Mouse (Mus musculus) CH12.LX (cell line): ENCODE measurements around the gene Sh3bp5. TPM values are rescaled to one million over a fixed set of nuclear protein-coding genes. Genes with fewer than 3 reads are reported as not detected.

Source experiments
- DNase-seq: peaks from one replicate; pipeline ENCODE4 v3.0.0-alpha.2; 2013; ENCODE audit errors: extremely low read depth
- H3K27ac ChIP-seq: 2 replicates; pipeline ENCODE4 v1.5.1; 2012; ENCODE audit warnings: low read depth, mild to moderate bottlenecking, control low read depth, moderate library complexity; ENCODE audit not compliant: insufficient read depth
- H3K27me3 ChIP-seq: replicated peaks from 2 replicates; pipeline ENCODE3; 2012; ENCODE audit warnings: inconsistent platforms
- H3K36me3 ChIP-seq, 2 experiments: replicated peaks in 1 of 2; 2 replicates each; pipeline versions ENCODE3 to v1.6.1; 2012; ENCODE audit warnings: inconsistent platforms in 1 of 2, low read length in 1 of 2, mild to moderate bottlenecking in 1 of 2, mixed read lengths in 1 of 2, moderate library complexity in 1 of 2; ENCODE audit not compliant: control insufficient read depth in 1 of 2, insufficient read depth in 1 of 2
- H3K4me1 ChIP-seq, 2 experiments: 2 replicates each; pipeline ENCODE4 v1.6.1; 2012; ENCODE audit warnings: inconsistent platforms in 1 of 2, moderate library complexity in 1 of 2; ENCODE audit not compliant: insufficient read depth in 2 of 2, control insufficient read depth in 1 of 2
- H3K4me2 ChIP-seq: 2 replicates; pipeline ENCODE4 v1.6.1; 2012; ENCODE audit warnings: low read depth, mild to moderate bottlenecking, control low read depth; ENCODE audit not compliant: poor library complexity, insufficient read depth, severe bottlenecking
- H3K4me3 ChIP-seq, 3 experiments: fragments of 150-350 bp in 1 of 3; sonication (generic) in 1 of 3; replicated peaks in 1 of 3; 2 replicates each; pipeline versions ENCODE3 to v1.5.1; 2011 to 2012; ENCODE audit warnings: low read depth in 2 of 3, low read length in 2 of 3, mild to moderate bottlenecking in 2 of 3, moderate library complexity in 2 of 3, control low read depth in 1 of 3, improper control_type of control experiment in 1 of 3, inconsistent platforms in 1 of 3, mixed read lengths in 1 of 3; ENCODE audit not compliant: poor library complexity in 1 of 3
- H3K79me2 ChIP-seq: replicated peaks from 2 replicates; pipeline ENCODE4 v1.6.1; 2012; ENCODE audit warnings: mild to moderate bottlenecking, moderate library complexity; ENCODE audit not compliant: control insufficient read depth, poor library complexity, insufficient read depth, severe bottlenecking; ENCODE audit errors: extremely low read depth
- H3K9ac ChIP-seq: 2 replicates; pipeline ENCODE4 v1.6.1; 2012; ENCODE audit warnings: low read depth, mild to moderate bottlenecking, control low read depth, moderate library complexity; ENCODE audit not compliant: insufficient read depth
- H3K9me3 ChIP-seq: replicated peaks from 2 replicates; pipeline ENCODE3; 2012; ENCODE audit warnings: low read length, inconsistent platforms, mixed read lengths
- CHD2 ChIP-seq: IDR thresholded peaks from 2 replicates; pipeline ENCODE4 v1.6.1; 2011; ENCODE audit warnings: low read length, improper control_type of control experiment
- ELF1 ChIP-seq: IDR thresholded peaks from 2 replicates; pipeline ENCODE4 v1.6.1; 2014; ENCODE audit warnings: low read depth, mild to moderate bottlenecking, inconsistent platforms, low read length, improper control_type of control experiment
- EP300 ChIP-seq: IDR thresholded peaks from 2 replicates; pipeline ENCODE4 v1.6.1; 2011; ENCODE audit warnings: low read length, improper control_type of control experiment
- ETS1 ChIP-seq: conservative IDR thresholded peaks from 2 replicates; pipeline ENCODE4 v1.6.1; 2012; ENCODE audit warnings: low read depth, mild to moderate bottlenecking, inconsistent platforms, low read length, improper control_type of control experiment, moderate library complexity
- HCFC1 ChIP-seq: IDR thresholded peaks from 2 replicates; pipeline ENCODE4 v1.6.1; 2012; ENCODE audit warnings: low read depth, mild to moderate bottlenecking, inconsistent platforms, low read length, improper control_type of control experiment
- IRF4 ChIP-seq: IDR thresholded peaks from 2 replicates; pipeline ENCODE4 v1.6.1; 2014; ENCODE audit warnings: low read depth, mild to moderate bottlenecking, inconsistent platforms, low read length, improper control_type of control experiment
- JUN ChIP-seq: IDR thresholded peaks from 2 replicates; pipeline ENCODE4 v1.6.1; 2011; ENCODE audit warnings: low read depth, mild to moderate bottlenecking, low read length, improper control_type of control experiment, moderate library complexity; ENCODE audit not compliant: insufficient read depth
- KAT2A ChIP-seq: IDR thresholded peaks from 2 replicates; pipeline ENCODE4 v1.6.1; 2012; ENCODE audit warnings: low read length, improper control_type of control experiment, inconsistent platforms; ENCODE audit not compliant: insufficient replicate concordance
- MAX ChIP-seq: IDR thresholded peaks from 2 replicates; pipeline ENCODE4 v1.6.1; 2011; ENCODE audit warnings: low read length, improper control_type of control experiment
- MXI1 ChIP-seq: IDR thresholded peaks from 2 replicates; pipeline ENCODE4 v1.6.1; 2011; ENCODE audit warnings: mild to moderate bottlenecking, low read depth, low read length, improper control_type of control experiment
- MYC ChIP-seq: IDR thresholded peaks from 2 replicates; pipeline ENCODE4 v1.6.1; 2011; ENCODE audit warnings: low read depth, mild to moderate bottlenecking, improper control_type of control experiment, low read length
- PAX5 ChIP-seq: IDR thresholded peaks from 2 replicates; pipeline ENCODE4 v1.6.1; 2012; ENCODE audit warnings: low read length, inconsistent platforms, mixed read lengths
- POLR2AphosphoS2 ChIP-seq: IDR thresholded peaks from 2 replicates; pipeline ENCODE4 v1.6.1; 2011; ENCODE audit warnings: low read depth, low read length, improper control_type of control experiment
- RCOR1 ChIP-seq: conservative IDR thresholded peaks from 2 replicates; pipeline ENCODE4 v1.6.1; 2012; ENCODE audit warnings: low read depth, mild to moderate bottlenecking, inconsistent platforms, low read length, improper control_type of control experiment
- SIN3A ChIP-seq: IDR thresholded peaks from 2 replicates; pipeline ENCODE4 v1.6.1; 2012; ENCODE audit warnings: low read length, improper control_type of control experiment, inconsistent platforms
- TBP ChIP-seq: conservative IDR thresholded peaks from 2 replicates; pipeline ENCODE4 v1.6.1; 2011; ENCODE audit warnings: low read depth, low read length, improper control_type of control experiment
- TCF12 ChIP-seq: IDR thresholded peaks from 2 replicates; pipeline ENCODE4 v1.6.1; 2014; ENCODE audit warnings: low read depth, mild to moderate bottlenecking, inconsistent platforms, low read length, improper control_type of control experiment
- UBTF ChIP-seq: IDR thresholded peaks from 2 replicates; pipeline ENCODE4 v1.6.1; 2012; ENCODE audit warnings: low read depth, mild to moderate bottlenecking, inconsistent platforms, low read length, improper control_type of control experiment, moderate library complexity
- USF1 ChIP-seq: IDR thresholded peaks from 2 replicates; pipeline ENCODE4 v1.6.1; 2014; ENCODE audit warnings: low read depth, mild to moderate bottlenecking, inconsistent platforms, low read length, improper control_type of control experiment
- USF2 ChIP-seq: conservative IDR thresholded peaks from 2 replicates; pipeline ENCODE4 v1.6.1; 2011; ENCODE audit warnings: low read depth, low read length, improper control_type of control experiment
- ZNF384 ChIP-seq: IDR thresholded peaks from 2 replicates; pipeline ENCODE4 v1.6.1; 2012; ENCODE audit warnings: low read depth, low read length, improper control_type of control experiment, inconsistent platforms
- dilution Hi-C: fragments of 300-500 bp; cut with MboI; formaldehyde crosslinking; loops from 2 replicates; pipeline ENCODE4 v1.14.3; 2020; ENCODE audit warnings: low sequenced_read_pairs; ENCODE audit not compliant: extremely low pct_unique_long_range_greater_than_20kb, extremely low pct_ligation_motif_present
- in situ Hi-C: fragments of 300-500 bp; cut with MboI; formaldehyde crosslinking; loops from 3 replicates; pipeline ENCODE4 v1.14.3; 2019; ENCODE audit warnings: low sequenced_read_pairs, low pct_ligation_motif_present, low pct_unique_long_range_greater_than_20kb, mixed read lengths
- polyA plus RNA-seq: library from polyadenylated mRNA; unstranded; fragments of >175 nt; gene quantifications from 2 replicates; pipeline ENCODE4 v1.2.1, GENCODE M21; 2012; ENCODE audit warnings: low read depth; ENCODE audit not compliant: insufficient read length
- total RNA-seq, 2 experiments: library from RNA; depleted of rRNA; stranded (reverse); fragments of 300-350 nt in 1 of 2; fragments of >200 nt in 1 of 2; gene quantifications; 2 replicates each; pipeline ENCODE4 v1.2.3; 2012 to 2014

Gene Sh3bp5
- total and polyA plus RNA-seq, 3 experiments = 57.4 to 158 (median 64.6) TPM

- TF ChIP-seq POLR2AphosphoS2 (no peak), TCF12 (no peak), MAX (no peak), HCFC1 (no peak), USF1 (no peak), TBP (no peak), PAX5 (no peak), KAT2A (no peak), SIN3A (peak; percentile 39; the same call in 1 of the 2 replicates), UBTF (no peak), RCOR1 (no peak), MXI1 (peak; percentile 56; the same call in 1 of the 2 replicates), CHD2 (no peak), IRF4 (no peak), ETS1 (no peak), EP300 (no peak), USF2 (no peak)
- Histone ChIP-seq H3K27me3 (no peaks in the 10 kb centered on the region), H3K9me3 (no peaks in the 10 kb centered on the region), H3K4me3 (peak overlapping the region; percentile 92 to 98 (median 95)), H3K27ac (0 out of 2 replicates have a peak overlapping the region, but pooled peaks have one; percentile 39), H3K4me2 (peak overlapping the region; percentile 98), H3K36me3 (peaks cover 11 to 28% of the 10 kb centered on the region in 2 experiments), H3K79me2 (peaks cover 27% of the 10 kb centered on the region), H3K4me1 (peaks cover 4 to 15% of the 10 kb centered on the region in 2 experiments; a peak in 3 of 4 replicates), H3K9ac (peak overlapping the region; percentile 85)
- in situ Hi-C loops = no loop called here
- DNase-seq = no peak
- dilution Hi-C loops = no loop called here
These were observed 97.9 kb downstream of the Sh3bp5 start for GRCm38 (mm10) chr14:31337947-31338346.

DNA sequence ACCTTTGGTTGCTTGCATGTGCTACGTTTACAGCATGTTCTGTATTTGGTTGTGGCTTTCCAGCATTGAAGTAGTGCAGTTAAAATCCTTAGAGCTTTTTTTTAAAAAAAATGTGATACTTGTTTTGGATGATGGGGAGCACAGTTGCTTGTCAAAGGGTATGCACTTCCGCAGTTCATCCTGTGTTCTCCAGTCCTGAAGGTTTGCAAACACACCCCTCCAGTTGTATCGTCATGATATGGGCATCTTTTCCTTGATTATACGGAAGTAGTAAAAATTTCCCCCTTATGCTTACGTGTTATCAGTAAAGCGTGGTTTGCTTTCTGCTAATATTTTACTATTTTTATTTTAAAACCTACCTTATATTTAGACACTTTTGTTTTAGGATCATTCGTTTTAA lies 98.5 kb downstream of the Sh3bp5 start:
- Histone ChIP-seq H3K27ac (0 out of 2 replicates have a peak overlapping the region, but pooled peaks have one; percentile 90), H3K36me3 (peaks cover 9 to 24% of the 10 kb centered on the region in 2 experiments), H3K9ac (peak overlapping the region; percentile 85), H3K4me2 (peak overlapping the region; percentile 98), H3K79me2 (peaks cover 27% of the 10 kb centered on the region), H3K4me3 (peak overlapping the region; percentile 92 to 98 (median 95)), H3K9me3 (no peaks in the 10 kb centered on the region), H3K27me3 (no peaks in the 10 kb centered on the region)
- in situ Hi-C loops (no loop called here), dilution Hi-C loops (no loop called here)
- DNase-seq = peak; percentile 42
- TF ChIP-seq MYC (peak; percentile 54; the same call in 1 of the 2 replicates), ELF1 (peak; percentile 49; the same call in 1 of the 2 replicates), JUN (no peak), ZNF384 (peak; percentile 21; the same call in 1 of the 2 replicates)
- TF ChIP-seq, all 38 proteins: peak for 3
- H3K4me1 ChIP-seq = peaks cover 4 to 15% of the 10 kb centered on the region in 2 experiments; a peak in 3 of 4 replicates
